Comparison of ENCODE assay signal across 9 mouse cellular contexts in genomic region chr5:111420011-111420691, GRCm38 (mm10). TPM values are rescaled to one million over a fixed set of nuclear protein-coding genes. Genes with fewer than 3 reads are reported as not detected.
DNase-seq lines count a peak whose midpoint lies in the region; ATAC-seq and TF ChIP-seq lines count a peak whose summit lies in the region.
"Had no signal": no experiment of that assay in that cellular context is flagged by ENCODE, and none has a peak within 500 bp of the region (broad histone marks: within the 10 kb centered on the region; RNA-seq: fewer than 3 reads in every experiment).

No protein-coding gene starts in this region.

- H3K4me2 ChIP-seq in heart, embryonic 11.5 days, result peak overlapping the region; percentile 97
- H3K4me2 ChIP-seq in hindbrain, embryonic 12.5 days (replicated peaks), result peak overlapping the region; percentile 99
- peak overlapping the region; percentile 78 for H3K4me2 ChIP-seq in midbrain, embryonic 15.5 days

- H3K9ac ChIP-seq in heart, embryonic 11.5 days (ENCODE audit: low read depth, low read length), result peak overlapping the region; percentile 56; the same call in 1 of the 2 replicates
- H3K9ac ChIP-seq in hindbrain, embryonic 12.5 days, result peak overlapping the region; percentile 96
- peak overlapping the region; percentile 87 for H3K9ac ChIP-seq in midbrain, embryonic 15.5 days

- no peak for ATAC-seq in heart, embryonic 11.5 days (replicated peaks; ENCODE audit: insufficient number of reproducible peaks, low FRiP score, low TSS enrichment)
- ATAC-seq in hindbrain, embryonic 12.5 days (ENCODE audit: low FRiP score), result no peak
- no peak for ATAC-seq in midbrain, embryonic 15.5 days (replicated peaks)
- no peak for ATAC-seq in cerebellum, adult (ENCODE audit: insufficient number of reproducible peaks, low FRiP score, low TSS enrichment)
- ATAC-seq in megakaryocyte-erythroid progenitor cell, adult 5-6 weeks (replicated peaks; ENCODE audit: low FRiP score, low TSS enrichment, poor library complexity, severe bottlenecking), result no peak

- 3% methylated on average over 56 of the region's 56 CpGs for WGBS in heart, embryonic 11.5 days (ENCODE audit: insufficient replicate concordance)
- 1% methylated on average over 54 of the region's 56 CpGs for WGBS in hindbrain, embryonic 12.5 days
- under 1% methylated on average over 54 of the region's 56 CpGs for WGBS in midbrain, embryonic 15.5 days

- no peak for DNase-seq in heart, adult 11 months
- no peak for DNase-seq in urinary bladder, postnatal 10 days (ENCODE audit: low spot score)

- H3K27me3 ChIP-seq in heart, embryonic 11.5 days (ENCODE audit: control insufficient read depth, insufficient read depth, low read length), result peaks cover 34% of the 10 kb centered on the region
- no peaks in the 10 kb centered on the region for H3K27me3 ChIP-seq in hindbrain, embryonic 12.5 days
- H3K27me3 ChIP-seq in midbrain, embryonic 15.5 days (replicated peaks), result no peaks in the 10 kb centered on the region

- H3K9me3 ChIP-seq in heart, embryonic 11.5 days (replicated peaks; ENCODE audit: control insufficient read depth, low read length), result no peaks in the 10 kb centered on the region
- no peaks in the 10 kb centered on the region for H3K9me3 ChIP-seq in hindbrain, embryonic 12.5 days (replicated peaks)
- no peaks in the 10 kb centered on the region for H3K9me3 ChIP-seq in midbrain, embryonic 15.5 days

- peak overlapping the region; percentile 77 for H3K4me3 ChIP-seq in heart, embryonic 11.5 days (ENCODE audit: low read depth, low read length)
- H3K4me3 ChIP-seq in cortical plate, adult 2 months (ENCODE audit: insufficient read depth, low read length), result peak overlapping the region; percentile 75
- peak overlapping the region; percentile 97 for H3K4me3 ChIP-seq in hindbrain, embryonic 12.5 days
- peak overlapping the region; percentile 85 for H3K4me3 ChIP-seq in midbrain, embryonic 15.5 days
- H3K4me3 ChIP-seq: erythroblast, embryonic 14.5 days had no signal

- TF ChIP-seq POLR2A in cortical plate, adult 2 months (IDR thresholded peaks at IDR 0.05; ENCODE audit: extremely low read depth, insufficient read depth, low read length), result no peak

- H3K4me1 ChIP-seq in heart, embryonic 11.5 days (ENCODE audit: control insufficient read depth, insufficient read depth, low read length), result peaks cover 43% of the 10 kb centered on the region
- no peaks in the 10 kb centered on the region for H3K4me1 ChIP-seq in cortical plate, adult 2 months (ENCODE audit: control insufficient read depth, insufficient read depth, low read length)
- H3K4me1 ChIP-seq in hindbrain, embryonic 12.5 days, result peaks cover 57% of the 10 kb centered on the region
- H3K4me1 ChIP-seq in midbrain, embryonic 15.5 days, result peaks cover 61% of the 10 kb centered on the region

- 0 out of 2 replicates have a peak, but pooled peaks cover 3% of the 10 kb centered on the region for H3K36me3 ChIP-seq in heart, embryonic 11.5 days (ENCODE audit: control insufficient read depth, insufficient read depth, low read length)
- H3K36me3 ChIP-seq in hindbrain, embryonic 12.5 days, result peaks cover 43% of the 10 kb centered on the region
- no peaks in the 10 kb centered on the region for H3K36me3 ChIP-seq in midbrain, embryonic 15.5 days (replicated peaks)

- no peak for TF ChIP-seq CTCF in cortical plate, adult 2 months (IDR thresholded peaks at IDR 0.05; ENCODE audit: extremely low read depth, insufficient read depth, low read length)

- no peak overlapping the region for H3K27ac ChIP-seq in heart, embryonic 11.5 days (ENCODE audit: low read depth, low read length)
- H3K27ac ChIP-seq in cortical plate, adult 2 months (ENCODE audit: insufficient read depth, low read length), result peak overlapping the region; percentile 91
- peak overlapping the region; percentile 99 for H3K27ac ChIP-seq in hindbrain, embryonic 12.5 days
- H3K27ac ChIP-seq in midbrain, embryonic 15.5 days, result peak overlapping the region; percentile 94

RNA-seq across cellular contexts. Expression of gene Mn1, which starts 3.0 kb away (rescaled TPM):
- 6.6 and 7.1 TPM in 2 replicates for polyA plus RNA-seq in heart, embryonic 11.5 days (2014; fragmentation: Nextera tagmentation; extraction: Ambion mirVana)
- polyA plus RNA-seq in cortical plate, adult 2 months (2012; rRNA removed), result 12.8 and 14.8 TPM in 2 replicates
- 61.0 and 62.7 TPM in 2 replicates for polyA plus RNA-seq in hindbrain, embryonic 12.5 days (2016; fragmentation: Nextera tagmentation; extraction: Ambion mirVana)
- polyA plus RNA-seq in midbrain, embryonic 15.5 days (2015; fragmentation: Nextera tagmentation; extraction: Ambion mirVana), result 60.1 and 64.8 TPM in 2 replicates
- total RNA-seq in megakaryocyte-erythroid progenitor cell, adult 5-6 weeks (2014; fragmentation: Nextera tagmentation), result 0.25 and 0.66 TPM in 2 replicates
- 0.72 and 0.94 TPM in 2 replicates for total RNA-seq in megakaryocyte-erythroid progenitor cell, adult 5-6 weeks (2017)
